Mouse (Mus musculus) lung, adult 18-20 months (tissue): ENCODE measurements at regions not wholly inside any gene's neighbourhood (a gene's known extent, or its start where the extent isn't known, plus 50 kb on each side); places are given as distances from the start of the nearest gene placed in this dataset.

Source experiments
- DNase-seq, 2 experiments: peaks; one replicate each; pipeline ENCODE4 v3.0.0; 2022; ENCODE audit warnings: mixed read lengths in 2 of 2

DNA sequence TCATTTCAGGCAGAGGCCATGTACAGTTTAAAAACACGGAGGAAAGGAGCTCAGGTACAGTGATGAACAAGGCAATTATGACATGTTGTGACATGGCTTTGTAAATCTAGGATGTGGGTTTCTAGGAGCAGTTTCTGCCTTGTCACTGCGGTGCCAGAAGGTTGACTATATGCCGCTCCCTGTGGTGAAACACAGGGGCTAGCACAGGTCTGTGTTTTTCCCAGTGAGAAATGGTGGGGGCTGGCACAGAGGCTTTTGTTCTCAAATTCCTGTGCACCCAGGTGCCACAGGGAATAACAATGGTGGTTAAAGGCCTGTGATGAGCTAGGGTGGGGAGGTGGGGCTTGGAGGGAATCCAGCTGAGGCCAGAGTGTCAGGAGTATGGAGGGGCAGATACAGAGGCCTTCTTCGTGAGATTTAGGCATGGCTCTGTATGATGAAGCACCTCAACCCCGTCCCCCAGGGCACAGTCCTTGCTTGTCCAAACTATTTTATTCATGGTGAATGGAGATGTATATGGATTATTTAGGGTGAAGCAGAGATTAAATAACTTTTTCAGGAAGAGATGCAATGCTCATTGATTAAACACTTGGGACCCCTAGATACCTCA lies 80.0 kb upstream of the Inhba start:
- DNase-seq, result no peak

DNA sequence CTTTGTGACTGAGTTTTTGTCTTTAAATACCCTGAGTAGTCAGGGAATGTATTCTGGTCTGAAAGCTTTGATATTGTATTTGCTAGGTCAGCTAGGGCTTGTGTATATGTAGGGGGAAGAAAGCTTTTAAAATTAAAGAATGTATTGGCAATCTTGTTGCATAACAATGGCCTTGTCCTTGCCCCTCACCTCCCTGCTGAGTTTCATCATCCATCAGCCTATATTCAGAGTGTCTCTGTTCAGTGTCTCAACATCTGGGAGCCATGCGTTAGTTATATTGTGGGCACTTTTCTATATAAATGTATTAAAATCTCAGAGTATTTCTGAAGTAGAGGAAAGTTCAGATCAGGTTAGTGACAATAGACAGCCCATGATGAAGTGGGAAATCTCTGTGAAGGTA lies 76.0 kb upstream of the Inhba start:
- DNase-seq, result no peak

DNA sequence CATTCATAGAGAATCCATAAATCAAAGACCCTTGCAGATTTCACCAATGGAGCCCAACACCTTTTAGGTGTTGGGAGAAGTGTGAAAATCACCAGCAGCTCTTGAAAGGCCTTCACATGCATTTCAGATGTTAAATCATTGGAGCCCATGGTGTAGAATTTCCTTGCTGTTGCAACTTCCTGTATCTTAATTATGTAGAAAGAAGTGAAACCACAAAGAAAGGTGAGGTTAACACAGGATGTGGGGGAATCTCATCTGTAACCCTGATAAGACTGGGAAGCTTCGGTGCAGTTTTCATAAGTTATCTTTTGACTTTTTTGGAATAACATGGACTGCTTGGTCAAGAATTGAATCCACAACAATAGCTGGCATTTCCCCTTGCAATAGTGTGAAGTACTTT lies 75.5 kb upstream of the Inhba start:
- no peak for DNase-seq

- no peak for DNase-seq
Measured at GRCm38 (mm10) chr13:15950143-15950542, 61.5 kb upstream of the Inhba start.

GRCm38 (mm10) chr13:15950885-15951610 lies 60.6 kb upstream of the Inhba start:
- DNase-seq, result no peak
